Mouse (Mus musculus) midbrain, embryonic 11.5 days (tissue): ENCODE measurements at regions not wholly inside any gene's neighbourhood (a gene's known extent, or its start where the extent isn't known, plus 50 kb on each side); places are given as distances from the start of the nearest gene placed in this dataset.
A peak's percentile ranks its signal among the peaks of the same experiment; 100 is the strongest.

Experiments
- ATAC-seq: fragments of 200-750 bp; cut with Nextera tagmentation; 2 replicates; pipeline ENCODE4 v1.8.0; 2017; ENCODE audit warnings: moderate TSS enrichment, moderate library complexity; ENCODE audit not compliant: low FRiP score
- DNase-seq: peaks from one replicate; pipeline ENCODE4 v3.0.0; 2015; ENCODE audit warnings: low spot score; ENCODE audit errors: missing footprints
- H3K27ac ChIP-seq: fragments of 300-500 bp; sonication (generic); 2 replicates; pipeline ENCODE4 v1.5.1; 2014; ENCODE audit warnings: low read depth, low read length
- H3K27me3 ChIP-seq: fragments of 300-500 bp; sonication (generic); 2 replicates; pipeline ENCODE4 v1.6.1; 2014; ENCODE audit warnings: mild to moderate bottlenecking, low read length, moderate library complexity, mixed read lengths; ENCODE audit not compliant: control insufficient read depth, insufficient read depth
- H3K36me3 ChIP-seq: fragments of 300-500 bp; sonication (generic); 2 replicates; pipeline ENCODE4 v1.6.1; 2014; ENCODE audit warnings: mild to moderate bottlenecking, low read length, moderate library complexity, mixed read lengths; ENCODE audit not compliant: control insufficient read depth, insufficient read depth
- H3K4me1 ChIP-seq: fragments of 300-500 bp; sonication (generic); 2 replicates; pipeline ENCODE4 v1.6.1; 2014; ENCODE audit warnings: low read length; ENCODE audit not compliant: control insufficient read depth, insufficient read depth
- H3K4me2 ChIP-seq: fragments of 300-500 bp; sonication (generic); 2 replicates; pipeline ENCODE4 v1.6.1; 2014; ENCODE audit warnings: mild to moderate bottlenecking, moderate library complexity
- H3K4me3 ChIP-seq: fragments of 300-500 bp; sonication (generic); 2 replicates; pipeline ENCODE4 v1.5.1; 2014; ENCODE audit warnings: low read depth, low read length
- H3K9ac ChIP-seq: fragments of 300-500 bp; sonication (generic); 2 replicates; pipeline ENCODE4 v1.6.1; 2014; ENCODE audit warnings: low read length
- H3K9me3 ChIP-seq: fragments of 300-500 bp; sonication (generic); 2 replicates; pipeline ENCODE4 v1.6.1; 2016; ENCODE audit warnings: low read length; ENCODE audit not compliant: control insufficient read depth
- WGBS: fragments of 180-500 bp; shearing (Covaris S2); extraction: QIAGEN DNeasy Blood & Tissue Kit; methylation state at CpG from one replicate; pipeline ENCODE4 v1.1.7; 2014; 5-methylcytosine and 5-hydroxymethylcytosine counted together

DNA sequence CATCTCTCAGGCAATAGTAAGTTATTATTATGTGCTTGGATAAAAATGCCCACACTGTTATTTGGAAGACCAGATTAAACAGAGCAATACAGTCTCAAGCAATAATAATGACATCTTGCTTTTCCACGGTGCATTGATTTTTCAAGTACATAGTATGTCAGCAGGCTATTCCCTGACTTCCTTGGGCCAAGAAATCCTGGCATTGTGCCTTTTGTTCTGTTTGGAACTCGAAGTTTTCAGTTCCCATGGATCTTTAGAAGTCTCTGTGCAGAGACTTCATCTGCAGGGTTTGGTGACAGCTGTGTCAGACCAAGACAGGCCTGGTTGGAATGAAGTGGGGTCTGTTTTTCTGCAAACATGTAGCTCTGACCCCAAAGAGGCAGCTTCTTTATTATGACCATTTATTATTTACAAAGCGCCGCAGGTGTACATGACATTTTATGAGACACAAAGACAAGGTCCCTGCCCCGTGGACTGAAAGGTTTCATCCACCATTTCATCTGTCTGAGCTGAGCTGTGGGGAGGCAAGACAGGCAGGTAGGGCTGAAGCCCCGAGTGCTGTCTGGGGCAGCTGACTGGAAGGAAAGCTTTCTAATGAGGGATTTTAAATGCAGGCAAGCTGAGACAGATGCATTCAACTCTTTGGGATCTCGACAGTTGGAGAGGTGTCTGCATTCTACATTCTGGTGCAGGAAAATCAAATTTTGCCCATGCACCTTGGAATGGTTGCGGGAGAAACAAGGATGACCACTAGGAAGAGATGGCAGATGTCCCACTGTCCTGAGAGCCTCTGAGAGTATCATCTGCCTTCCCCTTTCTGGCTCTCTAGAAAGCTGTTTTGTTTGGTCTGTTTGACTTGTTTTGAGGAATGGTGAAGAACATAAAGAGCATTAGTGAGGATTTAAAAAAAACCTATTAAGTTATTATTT, 57.4 kb upstream of the Syt6 start:
- Histone ChIP-seq H3K9me3 (no peaks in the 10 kb centered on the region), H3K9ac (no peak overlapping the region), H3K27me3 (no peaks in the 10 kb centered on the region), H3K36me3 (no peaks in the 10 kb centered on the region), H3K27ac (no peak overlapping the region), H3K4me3 (no peak overlapping the region), H3K4me1 (no peaks in the 10 kb centered on the region), H3K4me2 (no peak overlapping the region)
- peak; percentile 60 for DNase-seq
- WGBS: 64% methylated on average over 8 of the region's 8 CpGs
- ATAC-seq: no peak

DNA sequence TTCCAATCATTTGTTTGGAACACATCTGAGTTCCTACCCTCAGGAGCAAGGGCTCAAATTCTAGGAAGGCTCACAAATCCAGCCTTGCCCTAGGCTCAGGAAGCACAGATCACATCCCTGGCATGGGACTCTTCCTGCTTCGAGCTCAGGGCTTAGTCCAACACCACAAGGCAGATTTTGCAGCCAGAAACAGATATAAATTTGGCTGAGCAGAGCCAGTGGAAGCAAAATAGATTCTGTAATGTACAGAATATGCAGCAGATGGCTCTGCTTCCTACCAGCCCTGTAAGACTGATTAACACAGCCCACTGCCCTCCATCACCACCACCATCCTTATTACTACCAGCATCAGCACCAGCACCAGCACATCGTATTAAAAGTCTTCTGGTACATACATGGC, 56.4 kb upstream of the Syt6 start:
- H3K4me1 ChIP-seq: no peaks in the 10 kb centered on the region
- WGBS: 70% methylated on average over 2 of the region's 2 CpGs
- H3K9me3 ChIP-seq: no peaks in the 10 kb centered on the region
- no peak for ATAC-seq
- DNase-seq: no peak
- no peak overlapping the region for H3K4me3 ChIP-seq
- H3K36me3 ChIP-seq: no peaks in the 10 kb centered on the region
- no peaks in the 10 kb centered on the region for H3K27me3 ChIP-seq
- no peak overlapping the region for H3K4me2 ChIP-seq
- no peak overlapping the region for H3K9ac ChIP-seq
- H3K27ac ChIP-seq: no peak overlapping the region
